Mouse (Mus musculus) liver, adult 2 months (tissue): ENCODE data around the gene Sh3bgrl2.

ENCODE experiments used
- CTCF ChIP-seq: fragments of 200-500 bp; IDR thresholded peaks from 2 replicates; pipeline ENCODE4 v1.5.1; 2011; ENCODE audit warnings: low read depth, low read length, control low read depth
- POLR2A ChIP-seq: fragments of 200-500 bp; IDR thresholded peaks from 2 replicates; pipeline ENCODE4 v1.6.1; 2011; ENCODE audit warnings: low read length, control low read depth; ENCODE audit not compliant: insufficient read depth; ENCODE audit errors: extremely low read depth

DNA sequence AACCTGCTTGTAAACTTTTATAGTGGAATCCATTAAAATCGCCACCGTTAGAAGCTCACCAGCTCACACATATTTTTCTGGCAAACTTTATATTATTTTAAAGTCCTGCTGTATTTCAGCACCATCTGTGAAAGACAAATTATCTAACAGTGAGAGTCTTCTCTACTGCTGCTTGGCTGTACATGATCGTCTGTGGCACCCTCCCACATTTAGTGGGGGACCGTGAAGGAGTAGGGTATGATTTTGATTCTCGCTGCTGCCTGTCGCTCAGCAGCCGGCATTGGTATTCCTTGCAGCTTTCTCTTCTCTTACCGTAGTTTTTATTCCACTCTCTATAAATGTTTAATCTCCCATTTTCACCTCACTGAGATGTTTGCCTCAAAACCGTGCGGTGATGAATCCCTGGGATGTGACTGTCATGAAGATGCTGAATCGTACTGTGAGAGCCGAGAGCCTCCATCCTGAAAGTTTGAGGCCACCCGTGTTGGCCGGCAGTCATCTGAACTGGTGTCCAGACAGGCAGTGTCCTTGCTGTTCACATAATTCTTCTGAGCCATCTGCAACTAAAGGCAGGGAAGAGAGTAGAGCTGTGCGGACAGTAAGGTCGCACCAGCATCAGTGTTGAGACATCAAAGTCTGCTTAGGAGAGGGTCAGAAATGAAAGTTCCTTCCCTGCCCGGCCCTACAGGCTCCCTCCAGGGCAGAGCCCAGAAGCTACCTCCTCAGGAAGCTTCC, 38.4 kb downstream of the Sh3bgrl2 start:
- TF ChIP-seq CTCF (no peak), POLR2A (no peak)
